Mouse (Mus musculus): Measurements from ENCODE around the gene Rybp. TPM values are rescaled to one million over a fixed set of nuclear protein-coding genes. Genes with fewer than 3 reads are reported as not detected.

Rybp gene
- polyA plus RNA-seq (2012; rRNA removed): 68.2 and 72.9 TPM in 2 replicates

GRCm38 (mm10) chr6:100287334-100288015 is at the start of gene Rybp:
Gene Rybp (minus strand): TSS chr6:100287485.

